Mouse (Mus musculus) liver, adult 2 months (tissue): ENCODE data around the gene Tsg101. TPM values are rescaled to one million over a fixed set of nuclear protein-coding genes. Genes with fewer than 3 reads are reported as not detected.

ENCODE experiments used
- DNase-seq: peaks from one replicate; pipeline ENCODE4 v3.0.0-alpha.2; 2011; ENCODE audit warnings: low read depth, low spot score; ENCODE audit errors: extremely low read depth
- H3K27ac ChIP-seq: fragments of 200-500 bp; replicated peaks from 2 replicates; pipeline ENCODE4 v1.5.1; 2012; ENCODE audit warnings: low read depth, mild to moderate bottlenecking, control low read depth, inconsistent platforms, low read length; ENCODE audit not compliant: insufficient read depth
- H3K27me3 ChIP-seq: fragments of 200-500 bp; 2 replicates; pipeline ENCODE4 v1.6.1; 2012; ENCODE audit warnings: mild to moderate bottlenecking, moderate library complexity, low read length, inconsistent platforms; ENCODE audit not compliant: control insufficient read depth, insufficient read depth
- H3K36me3 ChIP-seq: fragments of 200-500 bp; 2 replicates; pipeline ENCODE4 v1.6.1; 2012; ENCODE audit warnings: low read length, inconsistent platforms; ENCODE audit not compliant: control insufficient read depth, insufficient read depth
- H3K4me1 ChIP-seq: fragments of 200-500 bp; 2 replicates; pipeline ENCODE4 v1.6.1; 2011; ENCODE audit warnings: low read length; ENCODE audit not compliant: control insufficient read depth, insufficient read depth
- H3K4me3 ChIP-seq: fragments of 200-500 bp; 2 replicates; pipeline ENCODE4 v1.5.1; 2011; ENCODE audit warnings: low read depth, mild to moderate bottlenecking, control low read depth, low read length, moderate library complexity; ENCODE audit not compliant: insufficient read depth
- H3K79me2 ChIP-seq: fragments of 200-500 bp; 2 replicates; pipeline ENCODE4 v1.6.1; 2012; ENCODE audit warnings: inconsistent platforms, mild to moderate bottlenecking, low read length, moderate library complexity; ENCODE audit not compliant: control insufficient read depth, insufficient read depth
- H3K9ac ChIP-seq: fragments of 200-500 bp; 2 replicates; pipeline ENCODE4 v1.6.1; 2012; ENCODE audit warnings: low read depth, mild to moderate bottlenecking, control low read depth, inconsistent platforms, low read length
- CTCF ChIP-seq: fragments of 200-500 bp; IDR thresholded peaks from 2 replicates; pipeline ENCODE4 v1.5.1; 2011; ENCODE audit warnings: low read depth, low read length, control low read depth
- POLR2A ChIP-seq: fragments of 200-500 bp; IDR thresholded peaks from 2 replicates; pipeline ENCODE4 v1.6.1; 2011; ENCODE audit warnings: low read length, control low read depth; ENCODE audit not compliant: insufficient read depth; ENCODE audit errors: extremely low read depth
- WGBS: fragments of 180-500 bp; shearing (Covaris S2); methylation state at CpG from one replicate; pipeline ENCODE4 v1.1.7; 2018; 5-methylcytosine and 5-hydroxymethylcytosine counted together
- polyA plus RNA-seq: library from polyadenylated mRNA; depleted of rRNA; stranded (reverse); fragments of >200 nt; gene quantifications from 2 replicates; pipeline ENCODE4 v1.2.3, GENCODE M21; 2012; rRNA removed
- total RNA-seq: library from RNA; depleted of rRNA; stranded (reverse); fragments of >200 nt; gene quantifications from 2 replicates; pipeline ENCODE4 v1.2.3, GENCODE M21; 2014; rRNA removed

The Tsg101 gene
- total and polyA plus RNA-seq, 2 experiments, result 19.5 to 43.6 TPM

GRCm38 (mm10) chr7:46839861-46840260, 79.9 kb downstream of the Tsg101 start:
- no peaks in the 10 kb centered on the region for H3K79me2 ChIP-seq
- no peak overlapping the region for H3K9ac ChIP-seq
- H3K4me1 ChIP-seq, result peaks cover 31% of the 10 kb centered on the region
- no peak for TF ChIP-seq CTCF
- no peak for TF ChIP-seq POLR2A
- no peak for DNase-seq
- no peaks in the 10 kb centered on the region for H3K27me3 ChIP-seq
- H3K36me3 ChIP-seq, result no peaks in the 10 kb centered on the region
- no peak overlapping the region for H3K4me3 ChIP-seq
- 29% methylated on average over 5 of the region's 5 CpGs for WGBS
- H3K27ac ChIP-seq, result peak overlapping the region; percentile 84

- H3K79me2 ChIP-seq, result no peaks in the 10 kb centered on the region
- DNase-seq, result peak; percentile 92
- H3K36me3 ChIP-seq, result no peaks in the 10 kb centered on the region
- peak overlapping the region; percentile 84 for H3K27ac ChIP-seq
- no peaks in the 10 kb centered on the region for H3K27me3 ChIP-seq
- H3K9ac ChIP-seq, result no peak overlapping the region
- H3K4me3 ChIP-seq, result no peak overlapping the region
- TF ChIP-seq CTCF (no peak), POLR2A (no peak)
- WGBS, result 8% methylated on average over 7 of the region's 7 CpGs
- peaks cover 28% of the 10 kb centered on the region for H3K4me1 ChIP-seq
These were observed 80.3 kb downstream of the Tsg101 start for GRCm38 (mm10) chr7:46839446-46839845.

Other genes with a start within 250 kb of the Tsg101 start
- not detected in 2 replicates for gene Tph1, start 247.4 kb downstream of the Tsg101 start, total RNA-seq
- not detected in 2 replicates for gene Tph1, start 247.4 kb downstream of the Tsg101 start, polyA plus RNA-seq
- 2.8 and 2.9 TPM in 2 replicates for gene Saal1, start 209.3 kb downstream of the Tsg101 start, total RNA-seq
- gene Saal1, start 209.3 kb downstream of the Tsg101 start, polyA plus RNA-seq, result 2.5 and 2.7 TPM in 2 replicates
- gene Saa3, start 204.3 kb downstream of the Tsg101 start, total RNA-seq, result 7.8 and 10.1 TPM in 2 replicates
- gene Saa3, start 204.3 kb downstream of the Tsg101 start, polyA plus RNA-seq, result 3.5 and 3.8 TPM in 2 replicates
- 74.2 and 103 TPM in 2 replicates for gene Saa4, start 187.4 kb downstream of the Tsg101 start, total RNA-seq
- gene Saa4, start 187.4 kb downstream of the Tsg101 start, polyA plus RNA-seq, result 80.9 and 90.4 TPM in 2 replicates
- 18.9 and 23.7 TPM in 2 replicates for gene Saa1, start 177.0 kb downstream of the Tsg101 start, total RNA-seq
- 22.0 and 30.0 TPM in 2 replicates for gene Saa1, start 177.0 kb downstream of the Tsg101 start, polyA plus RNA-seq
- gene Saa2, start 168.2 kb downstream of the Tsg101 start, total RNA-seq, result 16.0 and 25.5 TPM in 2 replicates
- 12.5 and 13.3 TPM in 2 replicates for gene Saa2, start 168.2 kb downstream of the Tsg101 start, polyA plus RNA-seq
- gene Hps5, start 123.9 kb downstream of the Tsg101 start, total RNA-seq, result 11.3 and 11.8 TPM in 2 replicates
- 7.3 and 9.0 TPM in 2 replicates for gene Hps5, start 123.9 kb downstream of the Tsg101 start, polyA plus RNA-seq
- 30.9 and 33.2 TPM in 2 replicates for gene Gtf2h1, start 123.9 kb downstream of the Tsg101 start, total RNA-seq
- gene Gtf2h1, start 123.9 kb downstream of the Tsg101 start, polyA plus RNA-seq, result 6.3 and 6.7 TPM in 2 replicates
- 442 and 520 TPM in 2 replicates for gene Ldha, start 78.5 kb downstream of the Tsg101 start, total RNA-seq
- gene Ldha, start 78.5 kb downstream of the Tsg101 start, polyA plus RNA-seq, result 594 and 718 TPM in 2 replicates
- not detected in 2 replicates for gene Ldhc, start 58.8 kb downstream of the Tsg101 start, total RNA-seq
- gene Ldhc, start 58.8 kb downstream of the Tsg101 start, polyA plus RNA-seq, result not detected in 2 replicates
- 9.8 and 10.2 TPM in 2 replicates for gene Uevld, start 38.6 kb upstream of the Tsg101 start, total RNA-seq
- gene Uevld, start 38.6 kb upstream of the Tsg101 start, polyA plus RNA-seq, result 2.7 and 3.0 TPM in 2 replicates
- not detected in 2 replicates for gene Gm9999, start 63.6 kb upstream of the Tsg101 start, total RNA-seq
- not detected in 2 replicates for gene Gm9999, start 63.6 kb upstream of the Tsg101 start, polyA plus RNA-seq
- 7.5 and 7.6 TPM in 2 replicates for gene Spty2d1, start 88.4 kb upstream of the Tsg101 start, total RNA-seq
- gene Spty2d1, start 88.4 kb upstream of the Tsg101 start, polyA plus RNA-seq, result 2.9 and 3.2 TPM in 2 replicates
- 5.7 and 7.0 TPM in 2 replicates for gene Tmem86a, start 130.6 kb upstream of the Tsg101 start, total RNA-seq
- gene Tmem86a, start 130.6 kb upstream of the Tsg101 start, polyA plus RNA-seq, result 9.1 and 16.1 TPM in 2 replicates
- not detected in 2 replicates for gene Ptpn5, start 213.7 kb upstream of the Tsg101 start, total RNA-seq
- gene Ptpn5, start 213.7 kb upstream of the Tsg101 start, polyA plus RNA-seq, result 0.02 TPM in 1 of 2 replicates, not detected in the other